Mouse (Mus musculus): ENCODE measurements around the gene Dcaf17.

DNA sequence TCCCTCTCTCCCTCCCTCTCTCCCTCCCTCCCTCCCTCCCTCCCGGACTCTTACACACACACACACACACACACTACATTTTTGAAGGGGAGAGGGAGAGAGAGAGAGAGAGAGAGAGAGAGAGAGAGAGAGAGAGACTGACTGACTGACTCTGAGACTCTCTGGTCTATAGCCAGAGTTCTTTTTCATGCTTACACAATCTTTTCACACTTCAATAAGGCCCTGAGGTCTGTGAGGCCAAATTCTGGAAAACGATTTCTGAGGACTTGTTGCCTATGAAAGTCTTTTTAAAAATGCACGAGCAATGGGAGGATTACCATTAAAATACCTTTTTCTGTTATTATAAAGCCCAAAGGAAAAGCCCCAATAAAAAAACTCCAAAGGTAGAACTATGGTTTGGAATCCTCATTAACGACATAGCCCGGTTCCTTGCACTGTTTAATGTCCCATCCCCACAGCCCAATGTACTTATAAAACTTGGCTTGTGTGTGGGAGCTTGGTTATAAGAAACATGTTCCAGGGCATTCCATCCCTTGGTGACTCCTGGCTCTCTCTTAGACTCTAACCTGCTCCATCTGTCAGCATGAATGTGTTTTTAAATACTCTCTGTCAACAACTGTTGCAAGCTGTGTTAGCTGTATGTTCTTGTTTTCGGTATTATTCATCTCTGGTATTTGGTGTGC lies 58.5 kb downstream of the Dcaf17 start:
- no peak for TF ChIP-seq CTCF (IDR thresholded peaks at IDR 0.05; ENCODE audit: extremely low read depth, insufficient read depth, low read length)
- no peak for TF ChIP-seq POLR2A (IDR thresholded peaks at IDR 0.05; ENCODE audit: extremely low read depth, insufficient read depth, low read length)
